Mouse (Mus musculus): ENCODE measurements around the gene Ssbp2. TPM values are rescaled to one million over a fixed set of nuclear protein-coding genes. Genes with fewer than 3 reads are reported as not detected.

Ssbp2 gene
- polyA plus RNA-seq, 1 experiment from 2014 or later, result 97.9 TPM

DNA sequence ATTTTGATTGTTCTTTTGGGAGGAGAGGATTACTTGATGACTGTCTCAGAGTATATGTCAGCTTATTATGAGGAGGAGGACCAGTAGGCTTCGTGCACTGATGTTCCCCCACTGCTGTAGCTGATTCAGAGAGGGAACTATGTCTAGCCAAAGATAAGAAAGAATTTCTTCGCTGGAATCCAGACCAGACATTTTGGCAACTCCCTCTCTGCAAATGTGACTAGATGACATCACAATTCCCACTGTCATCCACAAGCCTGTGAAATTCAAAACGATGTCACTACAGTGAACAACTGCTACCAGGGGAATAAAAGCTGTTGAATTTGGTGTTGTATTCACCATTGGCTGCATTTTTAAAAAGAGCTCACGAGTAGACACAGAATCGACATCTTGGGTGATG is 11.1 kb upstream of the Ssbp2 start:
- H3K27ac ChIP-seq, result no peak overlapping the region
- 47% methylated on average over 5 of the region's 5 CpGs for WGBS
- H3K4me1 ChIP-seq, result no peaks in the 10 kb centered on the region
- no peaks in the 10 kb centered on the region for H3K27me3 ChIP-seq
- no peak overlapping the region for H3K4me2 ChIP-seq
- ATAC-seq (ENCODE audit: borderline replicate concordance, extremely low read depth, low FRiP score, low TSS enrichment), result peak; percentile 31; the same call in 1 of the 2 replicates
- H3K4me3 ChIP-seq, result no peak overlapping the region
- H3K9me3 ChIP-seq, result no peaks in the 10 kb centered on the region
- no peaks in the 10 kb centered on the region for H3K36me3 ChIP-seq
- no peak overlapping the region for H3K9ac ChIP-seq

DNA sequence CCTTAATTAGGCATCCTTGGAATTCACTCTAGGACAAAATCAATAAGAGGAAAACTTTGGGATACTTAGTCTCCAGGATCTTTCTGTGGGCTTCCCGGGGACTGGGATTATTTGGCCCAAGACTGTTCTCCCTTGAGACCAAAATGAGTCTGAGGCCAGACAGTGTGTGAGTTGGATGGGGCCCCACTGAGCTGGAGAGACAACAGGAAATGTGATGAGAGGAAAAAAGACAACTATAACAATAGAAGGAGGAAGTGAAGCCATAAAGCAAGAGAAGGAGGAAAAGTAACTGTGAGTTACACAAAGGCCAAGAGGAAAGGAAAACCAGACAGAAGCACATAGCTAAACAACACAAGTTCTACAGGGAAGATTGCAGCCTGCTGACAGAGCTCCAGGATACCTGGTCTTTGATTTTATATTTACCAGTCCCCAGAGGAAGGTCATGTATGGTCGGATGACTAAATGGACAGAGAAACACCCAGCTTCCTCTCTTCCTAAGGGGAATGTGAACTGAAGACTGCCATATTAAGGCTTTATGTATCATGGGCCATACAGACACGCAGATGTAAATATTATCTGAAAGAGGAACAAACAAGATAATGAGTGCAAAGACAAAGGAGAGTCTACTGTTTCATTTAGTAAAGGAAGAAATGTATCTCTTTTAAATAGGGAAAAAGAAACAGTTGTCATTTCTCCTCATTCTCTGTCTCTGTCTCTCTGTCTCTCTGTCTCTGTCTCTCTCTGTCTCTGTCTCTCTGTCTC is 8.5 kb upstream of the Ssbp2 start:
- Histone ChIP-seq H3K4me3 (no peak overlapping the region), H3K27me3 (no peaks in the 10 kb centered on the region)

DNA sequence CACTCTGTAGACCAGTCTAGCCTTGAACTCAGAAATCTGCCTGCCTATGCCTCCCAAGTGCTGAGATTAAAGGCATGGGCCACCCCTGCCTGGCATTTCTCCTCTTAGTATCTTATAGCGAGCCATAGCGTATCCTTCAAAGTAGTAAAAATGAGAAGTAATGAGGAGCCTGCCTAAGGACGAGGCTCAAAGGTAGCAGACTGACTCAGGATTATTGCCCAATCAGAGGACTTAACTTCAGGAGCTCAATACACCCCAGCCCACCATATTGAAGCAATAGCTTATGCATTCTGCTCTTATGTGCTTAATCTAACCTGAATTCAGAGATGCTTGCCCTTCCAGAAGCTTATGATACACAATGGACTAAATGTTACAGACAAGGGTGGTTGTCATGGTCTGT is 7.8 kb upstream of the Ssbp2 start:
- Histone ChIP-seq H3K9me3 (no peaks in the 10 kb centered on the region), H3K4me3 (no peak overlapping the region), H3K4me2 (no peak overlapping the region), H3K27ac (no peak overlapping the region), H3K4me1 (0 out of 2 replicates have a peak, but pooled peaks cover 4% of the 10 kb centered on the region), H3K36me3 (no peaks in the 10 kb centered on the region), H3K9ac (no peak overlapping the region), H3K27me3 (no peaks in the 10 kb centered on the region)
- no peak for ATAC-seq (ENCODE audit: borderline replicate concordance, extremely low read depth, low FRiP score, low TSS enrichment)
- WGBS, result 78% methylated on average over 3 of the region's 3 CpGs

More for the DNA sequence above, 8.5 kb upstream of the Ssbp2 start:
- 61% methylated on average over 3 of the region's 3 CpGs for WGBS
- no peak for ATAC-seq (ENCODE audit: borderline replicate concordance, extremely low read depth, low FRiP score, low TSS enrichment)
- Histone ChIP-seq H3K36me3 (no peaks in the 10 kb centered on the region), H3K9me3 (no peaks in the 10 kb centered on the region), H3K27ac (no peak overlapping the region), H3K4me2 (no peak overlapping the region), H3K9ac (no peak overlapping the region), H3K4me1 (0 out of 2 replicates have a peak, but pooled peaks cover 4% of the 10 kb centered on the region)

DNA sequence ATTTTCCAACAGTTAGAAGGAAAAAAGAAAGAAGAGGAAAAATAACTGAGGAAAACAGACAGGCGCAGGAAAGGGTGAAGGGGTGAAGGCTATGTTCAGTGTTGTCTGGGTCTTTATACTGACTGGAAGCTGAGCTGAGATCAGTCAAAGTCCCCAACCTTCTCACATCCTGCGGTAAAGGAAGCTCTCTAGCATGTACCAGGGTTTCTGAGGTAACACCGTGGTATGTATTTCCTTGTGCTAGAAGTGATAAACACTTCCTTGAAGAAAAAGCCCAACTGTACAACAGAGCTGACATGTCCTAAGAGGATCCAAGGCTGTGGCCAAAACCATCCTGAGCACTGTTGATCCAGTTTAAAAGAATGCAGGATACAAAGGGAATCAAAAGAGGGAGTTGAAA is 6.8 kb upstream of the Ssbp2 start:
- Histone ChIP-seq H3K9ac (no peak overlapping the region), H3K27ac (no peak overlapping the region), H3K4me2 (no peak overlapping the region), H3K36me3 (no peaks in the 10 kb centered on the region), H3K4me1 (0 out of 2 replicates have a peak, but pooled peaks cover 4% of the 10 kb centered on the region), H3K4me3 (no peak overlapping the region), H3K9me3 (no peaks in the 10 kb centered on the region), H3K27me3 (no peaks in the 10 kb centered on the region)
- no peak for ATAC-seq (ENCODE audit: borderline replicate concordance, extremely low read depth, low FRiP score, low TSS enrichment)
- WGBS, result 75% methylated on average over 3 of the region's 3 CpGs

DNA sequence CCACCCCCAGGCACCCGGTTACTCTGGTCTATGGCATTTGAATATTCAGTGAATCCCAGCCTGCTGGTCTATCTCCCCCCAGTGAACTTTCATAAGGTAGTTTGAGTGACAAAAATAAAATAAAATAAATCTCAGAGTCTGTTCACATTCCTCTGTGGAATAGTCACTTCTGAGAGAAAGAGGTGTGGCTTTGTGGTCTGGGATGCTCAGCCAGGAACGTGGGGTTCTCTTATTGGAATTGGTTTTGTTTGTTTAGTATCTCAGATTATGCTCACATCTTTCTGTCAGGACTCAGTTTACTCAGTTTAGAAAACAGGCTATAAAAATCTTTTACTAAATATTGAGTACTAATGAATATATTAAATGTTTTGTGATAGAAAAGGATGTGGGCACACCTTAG is 4.0 kb upstream of the Ssbp2 start:
- no peaks in the 10 kb centered on the region for H3K36me3 ChIP-seq
- WGBS, result 16% methylated on average over 2 of the region's 2 CpGs
- ATAC-seq (ENCODE audit: borderline replicate concordance, extremely low read depth, low FRiP score, low TSS enrichment), result no peak

DNA sequence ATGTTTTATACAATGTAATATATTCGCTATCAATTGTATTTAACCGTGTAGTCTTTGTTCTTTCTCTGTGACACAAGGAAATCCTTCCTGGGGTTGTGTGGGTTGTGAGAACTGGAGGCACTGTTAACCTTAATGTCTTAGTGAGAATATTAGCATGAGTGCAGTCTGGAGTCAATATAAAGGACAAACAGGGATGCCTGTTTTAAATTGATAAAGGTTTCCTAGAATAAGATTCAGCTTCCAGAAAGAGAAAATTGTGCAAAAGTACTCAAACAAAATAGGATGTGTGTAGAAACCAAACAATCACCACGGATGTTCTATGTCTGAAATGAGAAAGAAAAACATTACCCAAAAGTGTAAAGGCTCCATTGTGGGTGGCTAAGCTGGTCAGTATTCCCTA is 3.3 kb upstream of the Ssbp2 start:
- no peak overlapping the region for H3K9ac ChIP-seq
- H3K4me2 ChIP-seq, result no peak overlapping the region
- H3K27ac ChIP-seq, result no peak overlapping the region
- no peak overlapping the region for H3K4me3 ChIP-seq
- ATAC-seq (ENCODE audit: borderline replicate concordance, extremely low read depth, low FRiP score, low TSS enrichment), result no peak
- H3K9me3 ChIP-seq, result no peaks in the 10 kb centered on the region
- H3K36me3 ChIP-seq, result no peaks in the 10 kb centered on the region
- peaks cover 14% of the 10 kb centered on the region for H3K4me1 ChIP-seq
- no peaks in the 10 kb centered on the region for H3K27me3 ChIP-seq
- 69% methylated on average over 3 of the region's 3 CpGs for WGBS

More for the DNA sequence above, 4.0 kb upstream of the Ssbp2 start:
- Histone ChIP-seq H3K27me3 (no peaks in the 10 kb centered on the region), H3K9me3 (no peaks in the 10 kb centered on the region), H3K4me1 (peaks cover 14% of the 10 kb centered on the region), H3K4me3 (no peak overlapping the region), H3K9ac (no peak overlapping the region), H3K27ac (no peak overlapping the region), H3K4me2 (no peak overlapping the region)

DNA sequence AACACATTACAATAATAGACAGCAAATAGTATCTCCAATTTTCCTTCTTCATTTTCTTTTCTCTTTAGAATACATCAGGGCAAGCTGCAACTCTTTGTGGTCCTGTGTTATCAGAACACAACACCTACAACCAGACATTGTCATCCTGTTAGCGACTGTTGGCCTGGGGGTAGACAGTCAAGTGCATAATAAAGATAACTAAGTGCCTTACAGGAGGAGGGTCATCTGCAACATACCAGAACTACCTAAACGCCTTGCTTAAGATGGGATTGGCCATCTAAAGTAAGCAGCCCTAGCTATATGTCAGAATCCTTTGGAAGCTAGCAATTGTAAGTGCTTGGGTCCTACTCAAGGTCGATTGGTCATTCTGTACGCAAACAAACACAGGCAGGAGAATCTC is 2.1 kb upstream of the Ssbp2 start:
- Histone ChIP-seq H3K4me1 (peaks cover 16% of the 10 kb centered on the region), H3K27me3 (no peaks in the 10 kb centered on the region), H3K9me3 (no peaks in the 10 kb centered on the region), H3K4me2 (no peak overlapping the region), H3K27ac (no peak overlapping the region), H3K4me3 (no peak overlapping the region), H3K9ac (no peak overlapping the region), H3K36me3 (no peaks in the 10 kb centered on the region)
- ATAC-seq (ENCODE audit: borderline replicate concordance, extremely low read depth, low FRiP score, low TSS enrichment), result no peak
- WGBS, result 62% methylated on average over 4 of the region's 4 CpGs

DNA sequence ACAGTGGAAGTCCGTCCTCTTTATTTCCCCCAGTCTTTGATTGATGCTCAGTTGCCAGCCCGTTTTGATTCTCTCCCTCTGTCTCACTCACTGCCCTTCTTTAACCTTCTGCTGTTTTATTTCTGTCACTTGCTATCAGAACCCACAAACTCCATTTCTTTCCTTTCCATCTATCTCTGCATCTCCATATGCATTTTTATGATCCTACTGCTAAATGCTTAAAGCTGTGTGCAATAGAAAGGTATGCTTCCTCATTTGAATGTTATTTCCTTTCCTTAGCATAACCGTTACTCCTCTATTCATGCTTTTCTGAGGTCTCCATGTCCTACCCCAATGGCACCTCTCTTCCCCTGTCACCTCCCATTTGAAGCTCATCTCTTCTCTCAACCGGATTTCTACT is 594 bp upstream of the Ssbp2 start:
- no peaks in the 10 kb centered on the region for H3K9me3 ChIP-seq
- no peak for ATAC-seq (ENCODE audit: borderline replicate concordance, extremely low read depth, low FRiP score, low TSS enrichment)
- no peaks in the 10 kb centered on the region for H3K36me3 ChIP-seq
- 50% methylated on average over 4 of the region's 4 CpGs for WGBS
- no peaks in the 10 kb centered on the region for H3K27me3 ChIP-seq
- H3K4me1 ChIP-seq, result peaks cover 16% of the 10 kb centered on the region
- H3K9ac ChIP-seq, result no peak overlapping the region
- no peak overlapping the region for H3K4me2 ChIP-seq
- no peak overlapping the region for H3K4me3 ChIP-seq
- H3K27ac ChIP-seq, result peak overlapping the region; percentile 95

DNA sequence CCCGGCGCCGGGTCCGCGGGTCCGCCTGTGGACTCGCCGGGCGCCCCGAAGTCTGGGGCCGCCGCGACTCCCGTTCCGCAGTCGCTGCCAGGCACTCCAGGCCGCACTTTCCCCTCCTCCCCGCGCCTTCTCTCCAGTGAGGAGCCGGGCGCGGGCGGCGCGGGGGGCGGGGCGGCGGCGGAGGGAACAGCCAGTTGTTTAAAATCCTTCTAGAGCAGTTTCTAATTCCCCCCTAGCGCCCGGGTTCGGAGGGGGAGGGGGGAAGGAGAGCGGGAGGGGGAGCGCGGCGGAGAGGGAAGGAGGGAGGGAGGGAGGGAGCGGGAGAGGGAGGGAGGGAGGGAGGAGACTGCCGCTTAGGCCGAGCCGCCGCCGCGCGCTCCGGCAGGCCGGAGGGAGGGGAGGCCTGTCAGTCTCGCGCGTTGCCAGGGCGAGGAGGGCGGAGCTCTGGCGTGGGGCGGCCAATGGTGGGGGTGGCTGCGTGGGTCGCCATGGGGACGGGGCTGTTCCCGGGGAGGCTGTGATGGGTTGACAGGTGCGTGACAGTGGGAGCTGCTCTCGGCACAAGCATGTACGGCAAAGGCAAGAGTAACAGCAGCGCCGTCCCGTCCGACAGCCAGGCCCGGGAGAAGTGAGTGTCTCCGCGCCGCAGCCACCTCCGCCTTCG is 670 bp downstream of the Ssbp2 start:
- under 1% methylated on average over 43 of the region's 70 CpGs for WGBS
- Histone ChIP-seq H3K9me3 (no peaks in the 10 kb centered on the region), H3K4me1 (peaks cover 19% of the 10 kb centered on the region), H3K27ac (peak overlapping the region; percentile 95), H3K4me2 (peak overlapping the region; percentile 80), H3K4me3 (peak overlapping the region; percentile 93), H3K9ac (peak overlapping the region; percentile 76), H3K36me3 (no peaks in the 10 kb centered on the region), H3K27me3 (no peaks in the 10 kb centered on the region)
- peak; percentile 97 for ATAC-seq (ENCODE audit: borderline replicate concordance, extremely low read depth, low FRiP score, low TSS enrichment)

DNA sequence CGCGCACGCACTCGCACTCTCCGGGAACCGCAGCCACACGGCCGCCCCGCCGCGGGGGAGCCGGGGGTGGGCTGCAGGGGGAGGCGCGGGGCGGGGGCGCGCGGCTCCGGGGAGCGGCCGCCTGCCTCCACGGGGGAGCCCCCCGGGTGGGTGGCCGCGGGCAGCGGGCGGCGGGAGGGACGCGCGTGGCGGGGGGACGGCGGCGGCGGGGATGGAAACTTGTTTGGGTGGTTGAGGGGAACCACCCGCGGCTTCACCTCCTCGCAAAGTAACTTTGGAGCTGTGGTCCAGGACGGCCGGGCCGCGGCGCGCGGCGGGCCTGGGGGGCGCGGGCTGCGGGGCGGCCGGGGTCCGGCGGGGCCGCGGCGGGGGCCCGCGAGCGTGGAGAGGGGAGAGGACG is 1.2 kb downstream of the Ssbp2 start:
- Histone ChIP-seq H3K4me3 (peak overlapping the region; percentile 93), H3K36me3 (no peaks in the 10 kb centered on the region), H3K4me1 (peaks cover 19% of the 10 kb centered on the region), H3K9ac (peak overlapping the region; percentile 76), H3K9me3 (no peaks in the 10 kb centered on the region), H3K27ac (peak overlapping the region; percentile 94), H3K4me2 (peak overlapping the region; percentile 80), H3K27me3 (no peaks in the 10 kb centered on the region)
- under 1% methylated on average over 31 of the region's 61 CpGs for WGBS
- ATAC-seq (ENCODE audit: borderline replicate concordance, extremely low read depth, low FRiP score, low TSS enrichment), result peak; percentile 20; the same call in 1 of the 2 replicates

DNA sequence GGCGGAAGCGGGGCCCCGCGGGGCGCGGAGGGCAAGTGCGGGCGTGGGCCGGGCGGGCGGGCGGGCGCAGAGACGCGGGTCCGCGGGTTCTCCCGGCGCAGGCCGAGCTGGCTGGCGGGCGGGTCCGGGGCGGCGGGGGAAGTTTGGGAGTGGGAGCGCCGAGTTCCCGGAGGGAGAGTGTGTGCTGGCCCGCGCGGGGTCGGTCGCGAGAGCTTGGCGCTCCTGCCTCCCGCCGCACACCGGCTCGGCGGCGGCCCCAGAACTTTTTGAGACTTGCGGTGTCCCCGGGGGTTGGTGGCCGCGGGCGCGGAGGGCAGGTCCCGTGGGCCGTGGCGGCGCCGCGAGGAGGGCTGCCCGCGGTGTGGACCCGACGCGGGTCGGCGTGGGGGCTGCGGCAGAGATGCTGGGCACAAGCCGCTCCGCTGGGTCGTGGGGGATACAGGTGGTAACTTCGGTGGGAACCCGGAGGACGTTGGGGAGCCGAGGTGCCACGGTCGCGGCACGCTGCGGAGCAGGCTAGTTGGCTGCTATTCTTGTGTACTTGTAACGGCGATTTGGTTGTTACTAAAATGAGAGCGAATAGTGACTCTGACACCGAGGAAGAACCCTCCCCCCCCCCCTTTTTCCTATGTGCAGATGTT is 1.7 kb downstream of the Ssbp2 start:
- H3K27me3 ChIP-seq, result no peaks in the 10 kb centered on the region
- ATAC-seq (ENCODE audit: borderline replicate concordance, extremely low read depth, low FRiP score, low TSS enrichment), result no peak
- WGBS, result under 1% methylated on average over 71 of the region's 77 CpGs

DNA sequence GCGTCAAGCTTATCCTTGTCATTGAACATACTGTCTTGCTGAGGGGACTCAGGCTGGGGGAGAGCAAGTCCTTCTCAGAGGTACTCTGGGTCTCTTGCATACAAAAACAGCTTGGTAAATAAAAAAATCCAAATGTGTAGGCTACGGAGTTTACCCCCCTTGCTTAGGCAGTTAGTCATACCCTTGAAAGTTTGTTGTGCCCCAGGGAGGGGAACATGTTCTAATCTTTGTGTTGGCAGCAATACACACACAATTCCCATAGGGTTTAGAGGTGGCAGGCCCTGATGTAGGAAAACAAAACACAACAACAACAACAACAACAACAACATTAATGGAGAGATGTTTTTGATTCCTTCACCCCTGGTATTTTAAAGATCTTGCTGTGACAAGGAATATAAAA is 2.3 kb downstream of the Ssbp2 start:
- H3K27ac ChIP-seq, result no peak overlapping the region
- peak overlapping the region; percentile 93 for H3K4me3 ChIP-seq
- H3K36me3 ChIP-seq, result no peaks in the 10 kb centered on the region
- H3K4me2 ChIP-seq, result peak overlapping the region; percentile 80
- no peaks in the 10 kb centered on the region for H3K27me3 ChIP-seq
- WGBS, result 3% methylated on average over 2 of the region's 2 CpGs
- ATAC-seq (ENCODE audit: borderline replicate concordance, extremely low read depth, low FRiP score, low TSS enrichment), result no peak
- peaks cover 19% of the 10 kb centered on the region for H3K4me1 ChIP-seq
- no peaks in the 10 kb centered on the region for H3K9me3 ChIP-seq
- H3K9ac ChIP-seq, result peak overlapping the region; percentile 76

More for the DNA sequence above, 1.7 kb downstream of the Ssbp2 start:
- Histone ChIP-seq H3K9me3 (no peaks in the 10 kb centered on the region), H3K4me3 (peak overlapping the region; percentile 93), H3K9ac (peak overlapping the region; percentile 76), H3K4me2 (peak overlapping the region; percentile 80), H3K27ac (peak overlapping the region; percentile 94), H3K4me1 (peaks cover 19% of the 10 kb centered on the region), H3K36me3 (no peaks in the 10 kb centered on the region)
